Mouse (Mus musculus) small intestine, adult 2 months (tissue): ENCODE results near the gene Hectd1. TPM values are rescaled to one million over a fixed set of nuclear protein-coding genes. Genes with fewer than 3 reads are reported as not detected.
A peak's percentile ranks its signal among the peaks of the same experiment; 100 is the strongest.

ENCODE experiments used
- H3K27ac ChIP-seq: fragments of 200-500 bp; 2 replicates; pipeline ENCODE4 v1.5.1; 2012; ENCODE audit warnings: low read depth, low read length, control low read depth, inconsistent platforms; ENCODE audit not compliant: insufficient read depth
- H3K27me3 ChIP-seq: fragments of 200-500 bp; 2 replicates; pipeline ENCODE4 v1.6.1; 2012; ENCODE audit warnings: mild to moderate bottlenecking, moderate library complexity, low read length, inconsistent platforms; ENCODE audit not compliant: control insufficient read depth, insufficient read depth
- H3K36me3 ChIP-seq: fragments of 200-500 bp; 2 replicates; pipeline ENCODE4 v1.6.1; 2012; ENCODE audit warnings: mild to moderate bottlenecking, low read length, control low read depth, inconsistent platforms; ENCODE audit not compliant: control insufficient read depth, insufficient read depth
- H3K4me1 ChIP-seq: fragments of 200-500 bp; 2 replicates; pipeline ENCODE4 v1.6.1; 2012; ENCODE audit warnings: low read length, inconsistent platforms, mixed read lengths; ENCODE audit not compliant: control insufficient read depth, insufficient read depth, insufficient read length
- H3K4me3 ChIP-seq: fragments of 200-500 bp; 2 replicates; pipeline ENCODE4 v1.5.1; 2012; ENCODE audit warnings: low read depth, mild to moderate bottlenecking, control low read depth, inconsistent platforms, low read length, moderate library complexity
- CTCF ChIP-seq: fragments of 200-500 bp; IDR thresholded peaks from 2 replicates; pipeline ENCODE4 v1.5.1; 2012; ENCODE audit warnings: low read depth, mild to moderate bottlenecking, control low read depth, inconsistent platforms, low read length, moderate library complexity, mixed read lengths; ENCODE audit not compliant: insufficient replicate concordance, insufficient read length; ENCODE audit errors: extremely low read depth
- POLR2A ChIP-seq: fragments of 200-500 bp; IDR thresholded peaks from 2 replicates; pipeline ENCODE4 v1.6.1; 2012; ENCODE audit warnings: low read depth, mild to moderate bottlenecking, control low read depth, inconsistent platforms, low read length, moderate library complexity
- WGBS: fragments of 180-500 bp; shearing (Covaris S2); methylation state at CpG from one replicate; pipeline ENCODE4 v1.1.7; 2018; 5-methylcytosine and 5-hydroxymethylcytosine counted together
- polyA plus RNA-seq: library from polyadenylated mRNA; depleted of rRNA; stranded (reverse); fragments of >200 nt; gene quantifications from 2 replicates; pipeline ENCODE4 v1.2.3, GENCODE M21; 2012

Gene Hectd1
- polyA plus RNA-seq, 1 experiment, result 6.7 TPM

- H3K27me3 ChIP-seq, result no peaks in the 10 kb centered on the region
- TF ChIP-seq POLR2A (no peak), CTCF (no peak)
- no peaks in the 10 kb centered on the region for H3K36me3 ChIP-seq
- no peak overlapping the region for H3K4me3 ChIP-seq
- H3K4me1 ChIP-seq, result peaks cover 20% of the 10 kb centered on the region; the same call in 1 of the 2 replicates
- peak overlapping the region; percentile 81 for H3K27ac ChIP-seq
- 51% methylated on average over 9 of the region's 9 CpGs for WGBS
These were observed 35.9 kb upstream of the Hectd1 start for GRCm38 (mm10) chr12:51865061-51865789.

GRCm38 (mm10) chr12:51863116-51864002, 34.0 kb upstream of the Hectd1 start:
- TF ChIP-seq CTCF, result no peak
- TF ChIP-seq POLR2A, result no peak
- 50% methylated on average over 14 of the region's 14 CpGs for WGBS

GRCm38 (mm10) chr12:51858134-51859028, 29.0 kb upstream of the Hectd1 start:
- H3K27ac ChIP-seq, result no peak overlapping the region
- TF ChIP-seq POLR2A (no peak), CTCF (no peak)
- H3K4me3 ChIP-seq, result no peak overlapping the region
- no peaks in the 10 kb centered on the region for H3K27me3 ChIP-seq
- H3K36me3 ChIP-seq, result no peaks in the 10 kb centered on the region
- H3K4me1 ChIP-seq, result peaks cover 5% of the 10 kb centered on the region; the same call in 1 of the 2 replicates
- 80% methylated on average over 13 of the region's 13 CpGs for WGBS

More at GRCm38 (mm10) chr12:51863116-51864002, 34.0 kb upstream of the Hectd1 start:
- Histone ChIP-seq H3K36me3 (no peaks in the 10 kb centered on the region), H3K4me1 (peaks cover 20% of the 10 kb centered on the region; the same call in 1 of the 2 replicates), H3K27me3 (no peaks in the 10 kb centered on the region), H3K27ac (no peak overlapping the region), H3K4me3 (no peak overlapping the region)

GRCm38 (mm10) chr12:51856768-51857295, 27.5 kb upstream of the Hectd1 start:
- Histone ChIP-seq H3K27me3 (no peaks in the 10 kb centered on the region), H3K36me3 (no peaks in the 10 kb centered on the region), H3K27ac (peak overlapping the region; percentile 34; the same call in 1 of the 2 replicates), H3K4me1 (no peaks in the 10 kb centered on the region), H3K4me3 (no peak overlapping the region)
- TF ChIP-seq CTCF, result no peak
- no peak for TF ChIP-seq POLR2A
- 72% methylated on average over 8 of the region's 8 CpGs for WGBS

- 87% methylated on average over 2 of the region's 2 CpGs for WGBS
- Histone ChIP-seq H3K27me3 (no peaks in the 10 kb centered on the region), H3K4me3 (no peak overlapping the region), H3K27ac (peak overlapping the region; percentile 34; the same call in 1 of the 2 replicates), H3K36me3 (no peaks in the 10 kb centered on the region), H3K4me1 (no peaks in the 10 kb centered on the region)
- TF ChIP-seq CTCF (no peak), POLR2A (no peak)
These were observed 26.5 kb upstream of the Hectd1 start for GRCm38 (mm10) chr12:51855872-51856271.

- WGBS, result 79% methylated on average over 7 of the region's 7 CpGs
- H3K4me3 ChIP-seq, result no peak overlapping the region
These were observed 26.1 kb upstream of the Hectd1 start for GRCm38 (mm10) chr12:51855453-51855852.

More at GRCm38 (mm10) chr12:51855453-51855852, 26.1 kb upstream of the Hectd1 start:
- H3K36me3 ChIP-seq, result no peaks in the 10 kb centered on the region
- no peak overlapping the region for H3K27ac ChIP-seq
- no peaks in the 10 kb centered on the region for H3K27me3 ChIP-seq
- TF ChIP-seq POLR2A, result no peak
- no peak for TF ChIP-seq CTCF
- H3K4me1 ChIP-seq, result no peaks in the 10 kb centered on the region
